Mouse (Mus musculus) hindbrain, embryonic 14.5 days (tissue): ENCODE results near the gene Fntb. TPM values are rescaled to one million over a fixed set of nuclear protein-coding genes. Genes with fewer than 3 reads are reported as not detected.

Experiments
- ATAC-seq: fragments of 200-750 bp; cut with Nextera tagmentation; 2 replicates; pipeline ENCODE4 v1.8.0; 2017; ENCODE audit warnings: moderate number of reproducible peaks, mild to moderate bottlenecking, moderate TSS enrichment, moderate library complexity; ENCODE audit not compliant: low FRiP score
- DNase-seq: peaks from one replicate; pipeline ENCODE4 v3.0.0-alpha.2; 2015; ENCODE audit warnings: low spot score
- H3K27ac ChIP-seq: fragments of 300-500 bp; sonication (generic); 2 replicates; pipeline ENCODE4 v1.5.1; 2014; ENCODE audit warnings: mild to moderate bottlenecking, moderate library complexity
- H3K27me3 ChIP-seq: fragments of 300-500 bp; sonication (generic); 2 replicates; pipeline ENCODE4 v1.6.1; 2014; ENCODE audit warnings: mild to moderate bottlenecking, low read length, mixed read lengths; ENCODE audit not compliant: control insufficient read depth, insufficient read depth
- H3K36me3 ChIP-seq: fragments of 300-500 bp; sonication (generic); replicated peaks from 2 replicates; pipeline ENCODE4 v1.6.1; 2014; ENCODE audit not compliant: control insufficient read depth, insufficient read depth
- H3K4me1 ChIP-seq: fragments of 300-500 bp; sonication (generic); replicated peaks from 2 replicates; pipeline ENCODE4 v1.6.1; 2014; ENCODE audit warnings: antibody characterized with exemption, low read length, mixed read lengths; ENCODE audit not compliant: control insufficient read depth, insufficient read depth
- H3K4me2 ChIP-seq: fragments of 300-500 bp; sonication (generic); replicated peaks from 2 replicates; pipeline ENCODE4 v1.6.1; 2014; ENCODE audit warnings: mild to moderate bottlenecking, moderate library complexity
- H3K4me3 ChIP-seq: fragments of 300-500 bp; sonication (generic); replicated peaks from 2 replicates; pipeline ENCODE4 v1.5.1; 2014; ENCODE audit warnings: mild to moderate bottlenecking, low read length
- H3K9ac ChIP-seq: fragments of 300-500 bp; sonication (generic); 2 replicates; pipeline ENCODE4 v1.6.1; 2014
- H3K9me3 ChIP-seq: fragments of 300-500 bp; sonication (generic); 2 replicates; pipeline ENCODE4 v1.6.1; 2016; ENCODE audit warnings: low read length; ENCODE audit not compliant: control insufficient read depth
- WGBS: fragments of 180-500 bp; shearing (Covaris S2); extraction: QIAGEN DNeasy Blood & Tissue Kit; methylation state at CpG from one replicate; pipeline ENCODE4 v1.1.7; 2014; 5-methylcytosine and 5-hydroxymethylcytosine counted together
- polyA plus RNA-seq: library from polyadenylated mRNA; unstranded; fragments of >200 nt; fragmentation: Nextera tagmentation; extraction: Ambion mirVana; gene quantifications from 2 replicates; pipeline ENCODE4 v1.2.1, GENCODE M21; 2014

The Fntb gene
- polyA plus RNA-seq, 1 experiment from 2014 or later: 40.4 TPM

DNA sequence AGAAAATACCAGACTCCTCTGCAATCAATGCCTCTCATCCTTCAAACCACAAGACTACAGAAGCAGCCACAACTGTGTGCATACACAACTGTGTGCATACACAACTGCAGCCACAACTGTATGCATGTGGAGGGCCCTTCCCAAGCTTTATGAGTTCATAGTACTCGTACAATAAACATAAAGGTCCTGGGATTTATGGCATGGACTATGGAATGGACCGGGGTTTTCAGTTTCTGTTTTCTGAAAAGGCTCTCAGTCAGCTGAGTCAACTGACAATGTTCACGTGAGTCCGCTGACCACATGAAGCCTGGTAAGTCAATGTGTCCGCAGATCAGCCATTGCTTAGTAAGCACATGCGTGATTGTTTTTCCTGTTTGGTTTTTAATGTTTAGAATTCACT lies 178.1 kb downstream of the Fntb start:
- Histone ChIP-seq H3K27me3 (no peaks in the 10 kb centered on the region), H3K9me3 (no peaks in the 10 kb centered on the region), H3K36me3 (peaks cover 99% of the 10 kb centered on the region), H3K4me1 (no peaks in the 10 kb centered on the region), H3K9ac (no peak overlapping the region), H3K4me3 (no peak overlapping the region), H3K27ac (no peak overlapping the region), H3K4me2 (no peak overlapping the region)
- no peak for ATAC-seq
- WGBS: 91% methylated on average over 6 of the region's 6 CpGs
- DNase-seq: no peak

DNA sequence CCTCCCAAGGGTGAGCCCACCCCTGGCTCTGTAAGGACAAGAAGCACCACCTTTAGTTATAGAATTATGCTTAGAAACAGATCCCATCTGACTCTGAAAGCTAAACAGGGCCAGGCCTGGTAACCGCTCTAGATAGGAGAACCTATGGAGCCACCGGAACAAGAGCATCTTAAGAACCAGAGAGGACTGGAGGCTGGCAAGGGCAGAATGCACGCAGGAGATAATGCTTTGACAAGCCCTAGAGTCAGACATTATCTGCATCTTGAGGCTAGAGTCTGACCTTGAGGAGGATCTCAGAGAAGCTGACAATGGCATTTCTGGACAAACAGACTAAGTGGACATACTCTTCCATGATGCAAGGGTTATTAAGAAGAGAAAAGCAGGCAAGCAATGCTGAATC lies 182.1 kb downstream of the Fntb start:
- ATAC-seq: no peak
- Histone ChIP-seq H3K27me3 (no peaks in the 10 kb centered on the region), H3K36me3 (peaks cover 99% of the 10 kb centered on the region), H3K4me1 (no peaks in the 10 kb centered on the region), H3K4me3 (no peak overlapping the region), H3K9ac (no peak overlapping the region), H3K4me2 (no peak overlapping the region), H3K27ac (no peak overlapping the region), H3K9me3 (no peaks in the 10 kb centered on the region)
- no peak for DNase-seq
- WGBS: 99% methylated on average over 3 of the region's 3 CpGs

DNA sequence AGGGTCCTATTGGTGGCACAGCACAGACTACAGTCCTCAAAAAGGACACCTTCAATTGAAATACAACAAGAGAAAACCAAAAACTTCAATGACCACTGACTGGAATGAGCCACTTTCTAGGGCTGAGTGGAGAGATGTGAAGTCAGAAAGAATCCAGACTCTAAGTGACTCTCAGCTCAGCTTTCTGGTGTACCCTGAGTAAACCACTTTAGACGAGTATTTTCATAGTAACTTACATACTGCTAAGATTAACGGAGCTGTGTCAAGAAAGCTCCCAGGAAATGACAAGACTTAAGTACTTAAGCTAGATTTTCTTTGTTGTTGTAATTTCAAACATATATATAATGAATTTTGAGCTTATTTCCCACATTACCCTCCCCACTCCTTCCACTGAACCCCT lies 182.8 kb downstream of the Fntb start:
- ATAC-seq (no peak), DNase-seq (no peak)
- H3K27me3 ChIP-seq: no peaks in the 10 kb centered on the region
- no peak overlapping the region for H3K9ac ChIP-seq
- peaks cover 99% of the 10 kb centered on the region for H3K36me3 ChIP-seq
- 92% methylated on average over 2 of the region's 2 CpGs for WGBS
- H3K4me2 ChIP-seq: no peak overlapping the region
- H3K4me1 ChIP-seq: no peaks in the 10 kb centered on the region
- no peaks in the 10 kb centered on the region for H3K9me3 ChIP-seq
- H3K4me3 ChIP-seq: no peak overlapping the region
- no peak overlapping the region for H3K27ac ChIP-seq

DNA sequence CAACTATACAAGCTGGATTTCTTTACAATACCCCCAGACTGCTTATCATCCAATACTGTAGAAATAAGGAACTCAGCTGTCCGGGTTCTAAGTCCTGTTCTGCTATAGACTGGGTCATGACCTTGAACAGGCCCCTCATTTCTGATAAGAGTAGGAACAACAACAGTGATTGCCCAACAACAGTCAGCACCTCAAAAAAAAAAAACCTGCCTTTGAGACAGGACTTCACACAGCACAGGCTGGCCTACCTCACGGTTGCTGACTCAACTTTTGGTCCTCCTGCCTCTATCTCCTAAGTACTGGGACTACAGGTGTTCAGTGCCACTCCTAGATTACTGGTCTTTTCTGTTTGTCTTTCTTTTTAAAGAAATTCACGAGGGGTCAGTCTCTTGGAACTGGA lies 183.4 kb downstream of the Fntb start:
- WGBS: 95% methylated on average over 3 of the region's 3 CpGs
- no peaks in the 10 kb centered on the region for H3K27me3 ChIP-seq
- no peak for DNase-seq
- H3K4me2 ChIP-seq: no peak overlapping the region
- no peak overlapping the region for H3K4me3 ChIP-seq
- no peak for ATAC-seq
- no peaks in the 10 kb centered on the region for H3K4me1 ChIP-seq
- H3K9ac ChIP-seq: no peak overlapping the region
- H3K27ac ChIP-seq: no peak overlapping the region
- peaks cover 99% of the 10 kb centered on the region for H3K36me3 ChIP-seq
- H3K9me3 ChIP-seq: no peaks in the 10 kb centered on the region

DNA sequence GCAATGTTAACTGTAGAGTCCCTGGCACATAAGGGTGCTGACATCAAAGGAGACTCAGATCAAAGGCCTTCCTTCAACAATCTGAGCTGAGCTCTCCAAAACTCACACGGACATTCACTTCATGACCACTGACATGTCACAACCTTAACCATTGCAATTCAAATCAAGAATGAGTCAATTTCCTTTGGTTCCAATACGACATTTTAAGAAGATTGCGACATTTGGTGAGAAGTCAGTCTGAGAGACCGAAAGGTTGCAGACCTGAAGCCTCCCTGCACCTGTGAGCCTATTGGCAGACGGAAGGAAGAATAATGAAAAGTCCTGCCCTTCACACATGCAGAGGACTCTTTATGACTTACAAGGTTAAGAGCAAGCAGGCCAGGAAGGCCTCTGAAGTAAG lies 184.9 kb downstream of the Fntb start:
- Histone ChIP-seq H3K27me3 (no peaks in the 10 kb centered on the region), H3K4me1 (0 out of 2 replicates have a peak, but pooled peaks cover 4% of the 10 kb centered on the region), H3K4me3 (no peak overlapping the region), H3K9me3 (no peaks in the 10 kb centered on the region), H3K27ac (no peak overlapping the region), H3K9ac (no peak overlapping the region), H3K4me2 (no peak overlapping the region), H3K36me3 (peaks cover 88% of the 10 kb centered on the region)
- DNase-seq (no peak), ATAC-seq (no peak)
- 94% methylated on average over 5 of the region's 5 CpGs for WGBS

DNA sequence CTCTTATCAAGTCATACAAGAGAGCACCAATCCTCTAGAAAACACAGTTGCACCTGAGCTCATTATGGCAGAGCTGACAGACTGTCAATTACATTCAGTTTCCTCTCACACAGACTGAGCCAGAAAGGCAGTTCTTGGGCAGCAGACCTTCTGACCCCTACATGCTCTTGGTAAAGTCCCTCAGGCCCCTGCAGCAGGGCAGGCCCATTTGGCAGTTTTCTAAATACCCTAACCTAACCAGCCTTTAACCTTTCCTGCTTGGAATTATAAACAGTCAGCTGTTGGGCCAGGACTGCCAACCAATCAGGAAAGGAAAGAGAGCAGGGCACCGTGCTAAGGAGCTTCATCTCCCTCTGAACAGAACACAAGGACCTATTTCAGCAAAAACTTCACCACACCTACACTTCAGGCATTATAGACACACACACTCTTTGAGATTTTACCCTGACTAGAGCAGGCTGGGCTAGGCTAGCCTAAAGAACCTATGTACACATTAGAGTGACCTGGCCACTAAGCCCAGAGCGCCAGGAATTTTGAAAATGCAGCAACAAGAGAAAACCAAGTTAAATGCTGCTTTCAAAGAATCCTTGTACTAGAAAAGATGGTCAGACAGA lies 188.5 kb downstream of the Fntb start:
- ATAC-seq: no peak
- no peak overlapping the region for H3K27ac ChIP-seq
- WGBS: 92% methylated on average over 2 of the region's 2 CpGs

DNA sequence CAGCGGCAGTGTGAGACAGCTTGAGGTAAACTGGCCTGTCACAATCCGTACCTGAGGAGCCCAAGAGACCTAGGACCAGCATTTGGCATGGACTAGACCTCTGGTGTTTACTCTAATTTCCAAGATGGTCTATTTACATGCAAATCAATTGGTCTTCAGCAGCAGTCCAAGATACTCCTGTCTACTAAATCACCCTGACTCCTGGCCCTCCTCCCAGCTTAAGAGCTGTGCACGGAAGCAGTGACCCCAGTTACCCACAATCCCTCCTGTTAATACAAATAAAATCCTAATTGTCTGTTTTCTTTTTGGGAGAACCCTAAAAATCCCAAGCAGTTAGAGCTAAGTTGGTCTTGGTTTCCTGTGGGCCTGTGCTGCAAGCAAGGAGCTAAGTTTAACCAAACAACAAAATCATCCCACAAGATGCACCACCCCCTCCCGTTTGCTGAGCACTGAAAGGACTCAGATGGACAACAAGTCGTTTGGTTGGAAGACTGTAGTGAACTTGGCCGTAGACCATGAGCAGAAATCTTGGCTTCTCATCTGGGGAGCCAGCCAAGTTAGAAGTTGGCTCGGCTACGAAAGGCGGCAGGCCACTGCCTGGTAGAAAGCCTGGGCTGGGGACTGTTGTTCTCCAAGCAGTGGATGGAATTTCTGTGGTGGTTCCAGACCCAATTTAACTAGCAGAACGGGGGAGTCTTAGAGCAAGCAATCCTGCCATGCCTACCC lies 189.5 kb downstream of the Fntb start:
- Histone ChIP-seq H3K4me1 (peaks cover 6% of the 10 kb centered on the region; the same call in 1 of the 2 replicates), H3K27me3 (no peaks in the 10 kb centered on the region), H3K9me3 (no peaks in the 10 kb centered on the region), H3K4me3 (no peak overlapping the region), H3K9ac (no peak overlapping the region), H3K27ac (peak overlapping the region; percentile 10; the same call in 1 of the 2 replicates), H3K36me3 (peaks cover 74% of the 10 kb centered on the region), H3K4me2 (no peak overlapping the region)
- DNase-seq: peak; percentile 67
- WGBS: 71% methylated on average over 10 of the region's 10 CpGs
- ATAC-seq: peak; percentile 62; the same call in 1 of the 2 replicates

More for the DNA sequence above, 188.5 kb downstream of the Fntb start:
- Histone ChIP-seq H3K4me2 (no peak overlapping the region), H3K27me3 (no peaks in the 10 kb centered on the region), H3K4me3 (no peak overlapping the region), H3K9ac (no peak overlapping the region), H3K9me3 (no peaks in the 10 kb centered on the region), H3K4me1 (0 out of 2 replicates have a peak, but pooled peaks cover 6% of the 10 kb centered on the region), H3K36me3 (peaks cover 78% of the 10 kb centered on the region)
- DNase-seq: no peak

DNA sequence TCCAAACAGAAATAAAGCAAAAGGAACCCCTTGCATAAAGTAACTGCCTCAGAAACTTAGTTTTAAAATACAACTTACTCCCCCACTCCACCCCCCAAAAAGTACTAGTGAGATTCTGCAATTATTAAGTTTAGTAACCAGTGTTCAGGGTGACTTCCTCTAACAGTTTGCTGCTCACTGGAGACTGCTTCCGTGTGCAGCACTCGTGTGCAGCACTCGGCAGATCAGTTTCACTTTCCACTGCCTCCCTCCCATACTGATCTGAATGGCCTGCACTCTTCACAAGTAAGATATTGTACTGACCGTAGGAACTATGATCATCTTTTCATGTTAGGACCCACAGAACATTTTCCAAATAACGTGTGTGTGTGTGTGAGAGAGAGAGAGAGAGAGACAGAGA lies 192.3 kb downstream of the Fntb start:
- 91% methylated on average over 5 of the region's 5 CpGs for WGBS
- H3K36me3 ChIP-seq: peaks cover 46% of the 10 kb centered on the region
- peaks cover 15% of the 10 kb centered on the region for H3K4me1 ChIP-seq

DNA sequence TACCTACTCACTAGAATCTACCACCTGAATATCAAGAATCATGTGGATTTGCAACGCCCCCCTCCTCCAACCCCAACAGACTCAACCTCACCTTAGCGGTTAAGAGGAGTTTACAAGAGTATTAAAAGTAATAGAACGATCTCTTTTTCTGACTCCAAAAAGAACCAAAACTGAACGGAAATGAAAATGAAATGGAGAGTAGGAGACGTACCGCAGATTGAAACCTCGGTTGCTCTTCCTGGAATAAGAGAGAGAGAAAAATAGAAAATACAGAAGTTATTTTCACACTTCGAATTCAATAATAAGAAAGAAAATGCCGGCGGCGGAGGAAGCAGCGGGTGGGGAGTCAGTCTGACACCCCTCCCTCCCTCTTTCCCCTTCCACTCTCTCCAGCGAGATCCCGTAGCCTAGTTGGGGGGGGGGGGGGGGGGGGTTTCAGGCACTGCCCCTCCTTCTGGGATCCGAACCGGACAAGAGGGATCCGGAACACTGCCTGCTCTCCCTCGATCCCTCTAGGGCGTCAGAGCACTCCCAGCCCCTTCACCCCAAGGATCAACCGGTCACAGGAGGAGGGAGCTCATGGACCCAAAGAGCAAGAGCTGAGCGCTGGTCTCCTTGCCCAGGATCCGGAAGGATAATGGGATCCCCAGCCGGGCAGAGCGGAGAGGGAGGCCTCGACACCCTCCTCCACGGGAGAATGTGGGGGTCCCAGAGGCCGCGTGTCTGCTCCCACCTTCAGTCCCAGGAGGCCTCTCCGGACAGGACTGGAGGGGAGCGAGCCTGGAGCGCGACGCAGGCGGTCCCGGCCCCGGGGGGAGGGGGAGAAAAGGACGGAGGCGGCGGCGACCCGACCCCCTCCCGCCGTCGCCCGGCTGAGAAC lies 195.9 kb downstream of the Fntb start:
- H3K9me3 ChIP-seq: no peaks in the 10 kb centered on the region
- H3K27ac ChIP-seq: peak overlapping the region; percentile 33; the same call in 1 of the 2 replicates
- H3K4me2 ChIP-seq: peak overlapping the region; percentile 83
- peaks cover 20% of the 10 kb centered on the region for H3K36me3 ChIP-seq
- ATAC-seq: peak; percentile 12
- no peak for DNase-seq
- H3K4me1 ChIP-seq: peaks cover 9% of the 10 kb centered on the region
- H3K9ac ChIP-seq: peak overlapping the region; percentile 78
- H3K4me3 ChIP-seq: peak overlapping the region; percentile 73
- WGBS: 9% methylated on average over 34 of the region's 45 CpGs
- no peaks in the 10 kb centered on the region for H3K27me3 ChIP-seq

More for the DNA sequence above, 192.3 kb downstream of the Fntb start:
- H3K27me3 ChIP-seq: no peaks in the 10 kb centered on the region
- H3K9ac ChIP-seq: no peak overlapping the region
- no peak overlapping the region for H3K4me3 ChIP-seq
- ATAC-seq (no peak), DNase-seq (no peak)
- H3K4me2 ChIP-seq: no peak overlapping the region
- no peak overlapping the region for H3K27ac ChIP-seq
- H3K9me3 ChIP-seq: no peaks in the 10 kb centered on the region
